Mouse (Mus musculus) hindbrain, embryonic 12.5 days (tissue): ENCODE data around the gene Shc2. TPM values are rescaled to one million over a fixed set of nuclear protein-coding genes. Genes with fewer than 3 reads are reported as not detected.
A peak's percentile ranks its signal among the peaks of the same experiment; 100 is the strongest.

ENCODE experiments used
- ATAC-seq: fragments of 200-750 bp; cut with Nextera tagmentation; 2 replicates; pipeline ENCODE4 v1.8.0; 2017; ENCODE audit warnings: moderate TSS enrichment; ENCODE audit not compliant: low FRiP score
- H3K27ac ChIP-seq: fragments of 300-500 bp; sonication (generic); 2 replicates; pipeline ENCODE4 v1.5.1; 2016; ENCODE audit warnings: mild to moderate bottlenecking
- H3K27me3 ChIP-seq: fragments of 300-500 bp; sonication (generic); 2 replicates; pipeline ENCODE4 v1.6.1; 2016; ENCODE audit warnings: mild to moderate bottlenecking
- H3K36me3 ChIP-seq: fragments of 300-500 bp; sonication (generic); 2 replicates; pipeline ENCODE4 v1.6.1; 2016; ENCODE audit warnings: mild to moderate bottlenecking
- H3K4me1 ChIP-seq: fragments of 300-500 bp; sonication (generic); 2 replicates; pipeline ENCODE4 v1.6.1; 2016
- H3K4me2 ChIP-seq: fragments of 300-500 bp; sonication (generic); replicated peaks from 2 replicates; pipeline ENCODE4 v1.6.1; 2016; ENCODE audit warnings: mild to moderate bottlenecking
- H3K4me3 ChIP-seq: fragments of 300-500 bp; sonication (generic); 2 replicates; pipeline ENCODE4 v1.5.1; 2016; ENCODE audit warnings: mild to moderate bottlenecking
- H3K9ac ChIP-seq: fragments of 300-500 bp; sonication (generic); 2 replicates; pipeline ENCODE4 v1.6.1; 2016; ENCODE audit warnings: mild to moderate bottlenecking, moderate library complexity
- H3K9me3 ChIP-seq: fragments of 300-500 bp; sonication (generic); replicated peaks from 2 replicates; pipeline ENCODE4 v1.6.1; 2016; ENCODE audit warnings: mild to moderate bottlenecking
- WGBS: fragments of 180-500 bp; shearing (Covaris S2); methylation state at CpG from one replicate; pipeline ENCODE4 v1.1.7; 2016; 5-methylcytosine and 5-hydroxymethylcytosine counted together
- polyA plus RNA-seq: library from polyadenylated mRNA; unstranded; fragments of >200 nt; fragmentation: Nextera tagmentation; extraction: Ambion mirVana; gene quantifications from 2 replicates; pipeline ENCODE4 v1.2.1, GENCODE M21; 2016

Gene Shc2
- polyA plus RNA-seq, 1 experiment from 2014 or later: 33.0 TPM

GRCm38 (mm10) chr10:79584021-79584420 is 53.7 kb downstream of the Shc2 start:
- Histone ChIP-seq H3K27me3 (peaks cover 10% of the 10 kb centered on the region; the same call in 1 of the 2 replicates), H3K36me3 (no peaks in the 10 kb centered on the region), H3K9ac (no peak overlapping the region), H3K27ac (no peak overlapping the region), H3K4me1 (no peaks in the 10 kb centered on the region), H3K4me2 (no peak overlapping the region), H3K9me3 (no peaks in the 10 kb centered on the region), H3K4me3 (no peak overlapping the region)
- no peak for ATAC-seq
- WGBS: 70% methylated on average over 7 of the region's 7 CpGs

GRCm38 (mm10) chr10:79581501-79581900 is 56.2 kb downstream of the Shc2 start:
- H3K36me3 ChIP-seq: no peaks in the 10 kb centered on the region
- no peak for ATAC-seq
- H3K9me3 ChIP-seq: peaks cover 3% of the 10 kb centered on the region; the same call in 1 of the 2 replicates
- H3K9ac ChIP-seq: no peak overlapping the region
- H3K4me1 ChIP-seq: no peaks in the 10 kb centered on the region
- 92% methylated on average over 8 of the region's 8 CpGs for WGBS
- H3K4me3 ChIP-seq: no peak overlapping the region
- no peak overlapping the region for H3K4me2 ChIP-seq
- no peak overlapping the region for H3K27ac ChIP-seq
- peaks cover 11% of the 10 kb centered on the region; the same call in 1 of the 2 replicates for H3K27me3 ChIP-seq

GRCm38 (mm10) chr10:79580811-79581210 is 56.9 kb downstream of the Shc2 start:
- no peaks in the 10 kb centered on the region for H3K4me1 ChIP-seq
- no peak overlapping the region for H3K4me3 ChIP-seq
- no peak overlapping the region for H3K4me2 ChIP-seq
- ATAC-seq: no peak
- no peaks in the 10 kb centered on the region for H3K36me3 ChIP-seq
- peaks cover 11% of the 10 kb centered on the region; the same call in 1 of the 2 replicates for H3K27me3 ChIP-seq
- H3K27ac ChIP-seq: no peak overlapping the region
- H3K9me3 ChIP-seq: peaks cover 3% of the 10 kb centered on the region; the same call in 1 of the 2 replicates
- no peak overlapping the region for H3K9ac ChIP-seq
- WGBS: 40% methylated on average over 6 of the region's 6 CpGs

GRCm38 (mm10) chr10:79580356-79580755 is 57.4 kb downstream of the Shc2 start:
- Histone ChIP-seq H3K27me3 (peaks cover 11% of the 10 kb centered on the region; the same call in 1 of the 2 replicates), H3K4me1 (no peaks in the 10 kb centered on the region), H3K27ac (no peak overlapping the region), H3K4me3 (no peak overlapping the region), H3K9ac (no peak overlapping the region), H3K9me3 (peaks cover 3% of the 10 kb centered on the region; the same call in 1 of the 2 replicates), H3K4me2 (no peak overlapping the region), H3K36me3 (no peaks in the 10 kb centered on the region)
- ATAC-seq: no peak
- WGBS: 65% methylated on average over 7 of the region's 7 CpGs

DNA sequence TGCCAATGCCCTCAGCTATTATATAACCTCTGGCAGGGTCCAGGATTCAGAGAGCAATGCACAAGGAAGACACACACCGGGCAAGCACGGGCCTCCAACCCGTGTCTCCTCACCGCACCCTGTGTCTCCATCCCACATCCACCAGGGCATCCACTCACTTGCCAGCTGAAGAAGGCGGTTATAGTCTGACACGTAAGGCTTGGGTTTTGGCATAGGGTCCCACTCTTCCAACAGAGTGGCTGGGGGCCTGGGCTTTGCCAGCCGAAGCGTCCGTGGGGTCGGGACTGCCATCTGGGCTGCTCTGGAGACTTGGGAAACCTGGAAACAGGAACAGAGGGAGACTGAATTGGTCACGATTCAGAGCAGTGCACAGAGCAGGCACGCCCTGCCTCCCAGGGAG is 57.9 kb downstream of the Shc2 start:
- WGBS: 83% methylated on average over 12 of the region's 12 CpGs
- Histone ChIP-seq H3K27ac (no peak overlapping the region), H3K9ac (no peak overlapping the region), H3K27me3 (peaks cover 11% of the 10 kb centered on the region; the same call in 1 of the 2 replicates), H3K4me1 (no peaks in the 10 kb centered on the region), H3K4me3 (no peak overlapping the region), H3K36me3 (no peaks in the 10 kb centered on the region), H3K4me2 (no peak overlapping the region), H3K9me3 (peaks cover 3% of the 10 kb centered on the region; the same call in 1 of the 2 replicates)
- no peak for ATAC-seq

DNA sequence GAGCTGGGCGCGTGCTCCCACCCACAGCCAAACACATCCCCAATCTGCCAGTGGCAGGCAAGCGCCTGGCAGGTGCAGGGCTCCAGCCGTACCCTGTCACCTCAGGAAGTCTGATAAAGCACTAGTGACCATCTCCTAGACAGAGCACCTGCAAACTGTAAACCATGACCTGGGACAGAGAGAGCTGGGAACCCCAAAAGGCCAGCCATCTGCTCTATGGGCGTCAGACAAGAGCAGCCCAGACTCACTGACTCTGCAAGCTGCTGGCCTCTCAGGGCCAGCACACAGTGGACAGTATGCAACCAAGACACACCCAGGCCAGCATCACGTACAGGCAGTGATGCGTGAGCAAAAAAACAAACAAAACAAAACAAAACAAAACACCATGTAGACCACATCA is 58.8 kb downstream of the Shc2 start:
- no peaks in the 10 kb centered on the region for H3K36me3 ChIP-seq
- 0 out of 2 replicates have a peak, but pooled peaks have one; percentile 2 for ATAC-seq
- no peak overlapping the region for H3K27ac ChIP-seq
- no peak overlapping the region for H3K9ac ChIP-seq
- peaks cover 3% of the 10 kb centered on the region; the same call in 1 of the 2 replicates for H3K9me3 ChIP-seq
- H3K4me3 ChIP-seq: no peak overlapping the region
- H3K27me3 ChIP-seq: peaks cover 11% of the 10 kb centered on the region; the same call in 1 of the 2 replicates
- no peaks in the 10 kb centered on the region for H3K4me1 ChIP-seq
- no peak overlapping the region for H3K4me2 ChIP-seq
- WGBS: 84% methylated on average over 7 of the region's 7 CpGs

DNA sequence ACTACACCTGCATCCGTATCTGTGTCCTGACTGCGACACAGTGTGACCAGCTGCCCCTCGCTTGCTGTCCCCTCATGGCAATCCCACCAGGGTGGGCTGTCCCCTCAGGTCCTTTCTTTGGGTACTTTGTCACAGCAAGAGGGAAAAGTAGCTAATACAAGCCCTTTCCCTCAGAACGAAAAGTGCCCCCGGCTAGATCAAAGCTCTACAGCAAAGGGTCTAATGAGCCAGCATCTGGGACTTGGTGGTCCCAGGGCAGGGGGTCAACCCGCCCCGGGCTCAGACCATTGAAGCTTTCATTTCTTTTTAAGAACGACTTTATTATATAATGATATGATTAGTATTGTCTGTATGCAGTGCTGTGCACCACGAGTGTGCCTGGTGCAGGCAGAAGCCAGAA is 59.4 kb downstream of the Shc2 start:
- Histone ChIP-seq H3K27ac (no peak overlapping the region), H3K4me2 (no peak overlapping the region), H3K4me1 (no peaks in the 10 kb centered on the region), H3K9ac (no peak overlapping the region), H3K4me3 (no peak overlapping the region), H3K9me3 (peaks cover 3% of the 10 kb centered on the region; the same call in 1 of the 2 replicates), H3K27me3 (peaks cover 11% of the 10 kb centered on the region; the same call in 1 of the 2 replicates), H3K36me3 (no peaks in the 10 kb centered on the region)
- 55% methylated on average over 9 of the region's 9 CpGs for whole genome bisulfite sequencing
- 0 out of 2 replicates have a peak, but pooled peaks have one; percentile 16 for ATAC-seq

GRCm38 (mm10) chr10:79577376-79577775 is 60.3 kb downstream of the Shc2 start:
- peaks cover 11% of the 10 kb centered on the region; the same call in 1 of the 2 replicates for H3K27me3 ChIP-seq
- H3K4me2 ChIP-seq: no peak overlapping the region
- no peak for ATAC-seq
- H3K9me3 ChIP-seq: peaks cover 3% of the 10 kb centered on the region; the same call in 1 of the 2 replicates
- WGBS: 76% methylated on average over 4 of the region's 4 CpGs
- H3K27ac ChIP-seq: no peak overlapping the region
- H3K4me3 ChIP-seq: no peak overlapping the region
- H3K36me3 ChIP-seq: no peaks in the 10 kb centered on the region
- no peak overlapping the region for H3K9ac ChIP-seq
- H3K4me1 ChIP-seq: no peaks in the 10 kb centered on the region

- no peak overlapping the region for H3K9ac ChIP-seq
- no peak for ATAC-seq
Observed at GRCm38 (mm10) chr10:79575754-79576153, 62.0 kb downstream of the Shc2 start.

DNA sequence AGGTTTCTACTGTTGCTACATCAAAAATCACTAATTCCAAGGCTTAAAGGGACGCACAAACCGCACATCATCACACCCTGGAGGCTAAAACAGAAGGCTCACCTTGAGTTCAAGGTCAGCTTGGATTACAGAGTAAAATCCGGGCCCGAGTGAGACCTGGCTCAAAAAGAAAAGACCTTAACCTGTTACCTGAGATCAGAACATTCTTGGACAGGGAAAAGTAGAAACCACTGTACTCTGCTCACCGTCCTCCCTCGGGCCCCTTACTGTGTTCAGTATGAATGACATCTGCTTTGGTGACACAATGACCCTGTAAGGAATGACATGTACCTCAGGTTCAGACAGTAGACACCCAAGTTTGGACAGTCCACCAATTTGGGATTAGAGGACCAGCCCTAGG is 62.9 kb downstream of the Shc2 start:
- H3K4me3 ChIP-seq: no peak overlapping the region
- no peak overlapping the region for H3K9ac ChIP-seq
- H3K27me3 ChIP-seq: peaks cover 7% of the 10 kb centered on the region; the same call in 1 of the 2 replicates
- 90% methylated on average over 6 of the region's 6 CpGs for WGBS
- H3K27ac ChIP-seq: no peak overlapping the region
- H3K36me3 ChIP-seq: no peaks in the 10 kb centered on the region
- no peak overlapping the region for H3K4me2 ChIP-seq
- no peak for ATAC-seq
- peaks cover 3% of the 10 kb centered on the region; the same call in 1 of the 2 replicates for H3K9me3 ChIP-seq
- H3K4me1 ChIP-seq: no peaks in the 10 kb centered on the region

More at GRCm38 (mm10) chr10:79575754-79576153, 62.0 kb downstream of the Shc2 start:
- Histone ChIP-seq H3K4me1 (no peaks in the 10 kb centered on the region), H3K9me3 (peaks cover 3% of the 10 kb centered on the region; the same call in 1 of the 2 replicates), H3K27me3 (peaks cover 11% of the 10 kb centered on the region; the same call in 1 of the 2 replicates), H3K36me3 (no peaks in the 10 kb centered on the region), H3K27ac (no peak overlapping the region), H3K4me3 (no peak overlapping the region), H3K4me2 (no peak overlapping the region)
- WGBS: 73% methylated on average over 6 of the region's 6 CpGs

- Histone ChIP-seq H3K9me3 (peaks cover 3% of the 10 kb centered on the region; the same call in 1 of the 2 replicates), H3K27ac (no peak overlapping the region), H3K36me3 (no peaks in the 10 kb centered on the region), H3K9ac (no peak overlapping the region), H3K4me1 (no peaks in the 10 kb centered on the region), H3K4me3 (no peak overlapping the region), H3K4me2 (no peak overlapping the region), H3K27me3 (0 out of 2 replicates have a peak, but pooled peaks cover 5% of the 10 kb centered on the region)
- WGBS: 83% methylated on average over 8 of the region's 8 CpGs
- ATAC-seq: no peak
Observed at GRCm38 (mm10) chr10:79574350-79574749, 63.4 kb downstream of the Shc2 start.

- H3K4me3 ChIP-seq: no peak overlapping the region
- H3K4me2 ChIP-seq: no peak overlapping the region
- H3K27me3 ChIP-seq: no peaks in the 10 kb centered on the region
- no peaks in the 10 kb centered on the region for H3K4me1 ChIP-seq
- H3K9ac ChIP-seq: no peak overlapping the region
- no peak overlapping the region for H3K27ac ChIP-seq
- ATAC-seq: no peak
- H3K9me3 ChIP-seq: peaks cover 3% of the 10 kb centered on the region; the same call in 1 of the 2 replicates
- 88% methylated on average over 6 of the region's 6 CpGs for WGBS
- H3K36me3 ChIP-seq: no peaks in the 10 kb centered on the region
Observed at GRCm38 (mm10) chr10:79573611-79574010, 64.1 kb downstream of the Shc2 start.

DNA sequence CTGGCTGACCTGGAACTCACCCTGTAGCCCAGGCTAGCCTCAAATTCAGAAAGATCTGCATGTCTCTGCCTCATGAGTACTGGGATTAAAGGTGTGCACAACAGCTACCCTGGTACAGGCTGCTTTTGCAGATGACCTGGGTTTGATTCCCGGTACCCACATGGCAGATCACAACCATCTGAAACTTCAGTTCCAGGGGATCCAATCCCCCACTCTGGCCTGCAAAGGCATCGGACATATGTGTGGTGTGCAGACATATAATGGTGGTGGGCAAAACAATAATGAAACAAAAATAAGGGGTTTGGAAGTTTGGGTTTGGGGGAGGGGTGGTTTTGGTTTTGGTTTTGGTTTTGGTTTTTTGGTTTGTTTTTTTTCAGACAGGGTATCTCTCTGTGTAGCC is 66.4 kb downstream of the Shc2 start:
- no peaks in the 10 kb centered on the region for H3K27me3 ChIP-seq
- no peak for ATAC-seq
- 93% methylated on average over 2 of the region's 2 CpGs for WGBS
- no peaks in the 10 kb centered on the region for H3K36me3 ChIP-seq
- H3K4me3 ChIP-seq: no peak overlapping the region
- no peaks in the 10 kb centered on the region for H3K9me3 ChIP-seq
- no peak overlapping the region for H3K9ac ChIP-seq
- no peaks in the 10 kb centered on the region for H3K4me1 ChIP-seq
- no peak overlapping the region for H3K27ac ChIP-seq
- no peak overlapping the region for H3K4me2 ChIP-seq
